Mouse (Mus musculus) forebrain, embryonic 13.5 days (tissue): ENCODE data around the gene Bicc1. TPM values are rescaled to one million over a fixed set of nuclear protein-coding genes. Genes with fewer than 3 reads are reported as not detected.

Source experiments
- ATAC-seq: fragments of 200-750 bp; cut with Nextera tagmentation; 2 replicates; pipeline ENCODE4 v1.8.0; 2017
- H3K27ac ChIP-seq: fragments of 300-500 bp; sonication (generic); 2 replicates; pipeline ENCODE4 v1.5.1; 2015; ENCODE audit warnings: inconsistent platforms, mild to moderate bottlenecking, moderate library complexity
- H3K27me3 ChIP-seq: fragments of 300-500 bp; sonication (generic); 2 replicates; pipeline ENCODE4 v1.6.1; 2015; ENCODE audit warnings: mild to moderate bottlenecking, inconsistent platforms
- H3K36me3 ChIP-seq: fragments of 300-500 bp; sonication (generic); 2 replicates; pipeline ENCODE4 v1.6.1; 2015; ENCODE audit warnings: mild to moderate bottlenecking, inconsistent platforms; ENCODE audit not compliant: poor library complexity, severe bottlenecking
- H3K4me1 ChIP-seq: fragments of 300-500 bp; sonication (generic); 2 replicates; pipeline ENCODE4 v1.6.1; 2015; ENCODE audit warnings: inconsistent platforms
- H3K4me2 ChIP-seq: fragments of 300-500 bp; sonication (generic); 2 replicates; pipeline ENCODE4 v1.6.1; 2015; ENCODE audit warnings: inconsistent platforms, mild to moderate bottlenecking, moderate library complexity
- H3K4me3 ChIP-seq: fragments of 300-500 bp; sonication (generic); 2 replicates; pipeline ENCODE4 v1.5.1; 2015; ENCODE audit warnings: mild to moderate bottlenecking, inconsistent platforms
- H3K9ac ChIP-seq: fragments of 300-500 bp; sonication (generic); 2 replicates; pipeline ENCODE4 v1.6.1; 2015; ENCODE audit warnings: mild to moderate bottlenecking, inconsistent platforms
- H3K9me3 ChIP-seq: fragments of 300-500 bp; sonication (generic); replicated peaks from 2 replicates; pipeline ENCODE4 v1.6.1; 2016; ENCODE audit warnings: inconsistent platforms
- WGBS: fragments of 180-500 bp; shearing (Covaris S2); methylation state at CpG from one replicate; pipeline ENCODE4 v1.1.7; 2015; 5-methylcytosine and 5-hydroxymethylcytosine counted together
- polyA plus RNA-seq: library from polyadenylated mRNA; unstranded; fragments of >200 nt; fragmentation: Nextera tagmentation; extraction: Ambion mirVana; gene quantifications from 2 replicates; pipeline ENCODE4 v1.2.1, GENCODE M21; 2015

The Bicc1 gene
- polyA plus RNA-seq, 1 experiment from 2014 or later: 2.2 TPM

DNA sequence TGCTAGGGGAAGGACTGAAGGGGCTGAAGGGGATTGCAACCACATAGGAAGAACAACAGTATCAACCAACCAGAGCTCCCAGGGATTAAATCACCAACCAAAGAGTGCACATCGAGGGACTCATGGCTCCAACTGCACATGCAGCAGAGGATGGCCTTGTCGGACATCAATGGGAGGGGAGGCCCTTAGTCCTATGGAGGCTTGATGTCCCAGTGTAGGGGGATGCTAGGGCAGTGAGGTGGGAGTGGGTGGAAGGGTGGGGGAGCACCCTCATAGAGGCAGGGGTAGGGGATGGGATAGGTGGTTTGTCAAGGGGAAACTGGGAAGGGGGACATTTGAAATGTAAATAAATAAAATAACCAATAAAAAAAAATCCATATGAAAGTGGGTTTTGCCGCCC, 152.5 kb downstream of the Bicc1 start:
- H3K9me3 ChIP-seq: no peaks in the 10 kb centered on the region
- H3K4me1 ChIP-seq: no peaks in the 10 kb centered on the region
- no peak for ATAC-seq
- H3K27ac ChIP-seq: no peak overlapping the region
- H3K36me3 ChIP-seq: no peaks in the 10 kb centered on the region
- H3K4me3 ChIP-seq: no peak overlapping the region
- no peak overlapping the region for H3K4me2 ChIP-seq
- WGBS: 86% methylated on average over 3 of the region's 3 CpGs
- no peak overlapping the region for H3K9ac ChIP-seq
- H3K27me3 ChIP-seq: no peaks in the 10 kb centered on the region

DNA sequence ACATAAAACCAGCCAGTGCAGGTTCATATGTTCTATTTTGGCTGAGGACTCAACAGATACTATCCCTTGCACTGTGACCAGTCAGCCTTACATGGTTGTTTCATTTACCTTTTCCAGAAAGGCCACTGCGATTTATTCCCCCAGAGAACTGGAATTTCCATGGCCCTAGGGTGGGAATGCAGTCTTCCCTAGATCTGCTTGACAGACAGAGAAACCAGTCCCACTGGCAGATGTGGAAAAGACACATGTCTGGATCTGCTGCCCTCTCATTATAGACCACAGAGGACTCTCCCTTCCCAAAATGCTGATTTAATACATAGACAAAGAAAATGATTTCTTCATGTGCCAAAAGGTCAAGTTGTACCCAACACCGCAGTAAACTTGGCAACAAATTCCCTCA, 156.6 kb downstream of the Bicc1 start:
- ATAC-seq: no peak
- Histone ChIP-seq H3K27me3 (no peaks in the 10 kb centered on the region), H3K4me1 (no peaks in the 10 kb centered on the region), H3K36me3 (no peaks in the 10 kb centered on the region), H3K9ac (no peak overlapping the region), H3K4me3 (no peak overlapping the region), H3K9me3 (no peaks in the 10 kb centered on the region), H3K27ac (no peak overlapping the region), H3K4me2 (no peak overlapping the region)
- WGBS: 91% methylated on average over 2 of the region's 2 CpGs

DNA sequence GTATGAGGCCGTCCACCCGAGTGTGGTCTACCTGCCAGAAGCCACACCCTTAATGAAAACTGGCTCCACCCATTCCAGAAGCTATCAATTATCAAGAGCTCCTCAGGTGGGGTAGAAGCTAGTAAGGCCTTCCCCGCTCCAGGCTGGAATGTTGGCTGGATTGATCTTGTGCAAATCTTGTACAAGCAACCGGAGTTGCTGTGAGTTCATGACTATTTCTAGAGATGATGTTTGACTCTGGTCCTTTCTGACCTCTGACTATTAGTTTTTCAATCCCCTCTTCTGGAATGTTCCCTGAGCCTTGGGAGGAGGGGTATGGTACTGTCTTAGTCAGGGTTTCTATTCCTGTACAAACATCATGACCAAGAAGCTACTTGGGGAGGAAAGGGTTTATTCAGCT, 157.3 kb downstream of the Bicc1 start:
- no peak overlapping the region for H3K4me3 ChIP-seq
- WGBS: 92% methylated on average over 4 of the region's 4 CpGs
- no peak for ATAC-seq

DNA sequence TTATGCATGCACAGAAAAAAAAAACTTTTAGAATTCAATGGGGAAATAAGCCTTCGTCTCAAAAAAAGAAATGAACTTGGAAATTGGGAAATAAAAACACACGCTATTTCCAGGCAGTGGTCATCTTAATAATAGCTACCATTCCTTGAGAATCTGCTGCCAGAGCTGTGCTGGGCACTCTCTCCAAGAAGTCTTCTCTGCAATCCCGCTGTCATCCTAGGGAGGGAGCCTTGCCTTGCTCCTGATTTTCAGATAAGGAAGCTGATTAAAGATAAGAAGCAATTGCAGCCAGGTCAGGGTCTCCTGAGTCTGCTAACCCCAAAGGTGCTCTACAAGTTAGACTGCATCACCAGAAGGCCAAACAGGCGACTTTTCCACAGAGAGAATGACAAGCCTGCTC, 161.4 kb downstream of the Bicc1 start:
- H3K9ac ChIP-seq: no peak overlapping the region
- H3K4me3 ChIP-seq: no peak overlapping the region
- no peak for ATAC-seq
- no peaks in the 10 kb centered on the region for H3K9me3 ChIP-seq
- WGBS: 47% methylated on average over 4 of the region's 4 CpGs
- no peaks in the 10 kb centered on the region for H3K36me3 ChIP-seq
- peaks cover 3% of the 10 kb centered on the region; the same call in 1 of the 2 replicates for H3K4me1 ChIP-seq
- H3K27ac ChIP-seq: no peak overlapping the region
- no peak overlapping the region for H3K4me2 ChIP-seq
- no peaks in the 10 kb centered on the region for H3K27me3 ChIP-seq

More for the DNA sequence above, 157.3 kb downstream of the Bicc1 start:
- no peaks in the 10 kb centered on the region for H3K36me3 ChIP-seq
- H3K9me3 ChIP-seq: no peaks in the 10 kb centered on the region
- no peaks in the 10 kb centered on the region for H3K4me1 ChIP-seq
- H3K4me2 ChIP-seq: no peak overlapping the region
- no peak overlapping the region for H3K9ac ChIP-seq
- H3K27ac ChIP-seq: no peak overlapping the region
- H3K27me3 ChIP-seq: no peaks in the 10 kb centered on the region

DNA sequence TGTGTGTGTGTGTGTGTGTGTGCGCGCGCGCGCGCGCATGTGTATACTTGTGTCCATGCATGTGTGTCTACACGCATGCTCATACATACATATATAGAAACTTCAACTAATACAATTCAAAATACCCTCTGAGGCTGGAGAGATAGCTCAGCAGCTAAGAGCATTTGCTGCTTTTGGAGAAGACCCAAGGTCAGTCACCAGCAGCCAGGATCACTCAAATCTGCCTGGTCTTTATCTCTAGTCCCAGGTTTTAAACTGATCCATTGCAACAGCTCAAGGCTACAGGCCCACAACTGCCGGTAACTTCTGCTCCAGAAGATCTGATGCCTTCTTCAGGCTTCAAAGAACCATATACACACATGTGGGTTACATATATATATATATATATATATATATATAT, 163.4 kb downstream of the Bicc1 start:
- Histone ChIP-seq H3K27ac (no peak overlapping the region), H3K9me3 (no peaks in the 10 kb centered on the region), H3K36me3 (no peaks in the 10 kb centered on the region), H3K27me3 (no peaks in the 10 kb centered on the region), H3K4me1 (peaks cover 3% of the 10 kb centered on the region; the same call in 1 of the 2 replicates), H3K9ac (no peak overlapping the region), H3K4me3 (no peak overlapping the region), H3K4me2 (no peak overlapping the region)
- 98% methylated on average over 9 of the region's 9 CpGs for WGBS
- no peak for ATAC-seq

DNA sequence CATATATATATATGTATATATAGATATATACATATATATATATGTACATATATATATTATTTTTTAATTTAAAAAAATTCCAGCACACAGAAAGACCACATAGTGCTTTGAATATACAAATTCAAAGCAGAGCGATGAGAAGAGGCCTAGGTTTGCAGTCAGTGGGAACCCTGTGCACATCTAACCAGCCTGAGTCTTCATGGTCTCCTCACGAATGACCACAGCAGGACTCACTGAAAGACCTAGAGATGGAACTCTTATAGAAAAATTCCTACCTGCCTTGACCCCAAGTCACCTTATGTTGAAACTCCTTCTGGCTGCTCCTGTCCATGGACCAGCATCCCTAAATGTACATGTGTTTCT, 165.4 kb downstream of the Bicc1 start:
- ATAC-seq: peak; percentile 36; the same call in 1 of the 2 replicates
- H3K27ac ChIP-seq: peak overlapping the region; percentile 35; the same call in 1 of the 2 replicates
- H3K4me1 ChIP-seq: peaks cover 3% of the 10 kb centered on the region; the same call in 1 of the 2 replicates
- no peak overlapping the region for H3K4me3 ChIP-seq
- no peak overlapping the region for H3K9ac ChIP-seq
- H3K27me3 ChIP-seq: no peaks in the 10 kb centered on the region
- H3K9me3 ChIP-seq: no peaks in the 10 kb centered on the region
- H3K36me3 ChIP-seq: no peaks in the 10 kb centered on the region
- no peak overlapping the region for H3K4me2 ChIP-seq
- WGBS: 88% methylated on average over 2 of the region's 2 CpGs

DNA sequence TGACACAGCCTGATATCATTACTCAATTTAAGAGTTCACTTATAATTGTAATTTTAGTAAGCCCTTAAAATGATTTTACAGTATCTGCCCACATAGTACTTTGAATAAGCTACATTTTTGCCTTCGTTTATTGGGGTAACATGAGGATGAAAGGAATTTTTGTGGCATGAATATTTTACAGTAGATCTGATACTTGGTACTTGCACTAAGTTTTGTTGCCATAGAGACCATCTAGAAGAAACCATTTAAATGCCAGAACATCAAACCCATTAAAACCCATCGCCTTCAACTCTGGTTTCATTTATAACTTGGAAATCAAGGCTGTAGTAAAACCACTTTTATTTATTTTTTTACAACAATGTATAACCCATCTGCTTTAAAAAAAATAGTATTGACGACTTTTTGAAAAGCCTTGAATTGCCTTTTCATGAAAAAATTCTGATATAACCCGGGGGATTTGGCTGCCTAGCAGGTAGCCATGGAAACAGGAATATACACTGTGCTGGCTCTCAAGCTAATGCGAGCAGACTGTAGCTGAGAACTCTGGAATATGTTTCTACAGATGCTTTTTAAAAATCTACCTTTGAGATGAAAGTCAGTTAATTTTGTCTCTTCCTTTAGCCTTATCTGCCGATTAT, 165.9 kb downstream of the Bicc1 start:
- Histone ChIP-seq H3K4me2 (no peak overlapping the region), H3K9me3 (no peaks in the 10 kb centered on the region), H3K27me3 (no peaks in the 10 kb centered on the region), H3K4me1 (peaks cover 3% of the 10 kb centered on the region; the same call in 1 of the 2 replicates), H3K4me3 (no peak overlapping the region), H3K36me3 (no peaks in the 10 kb centered on the region), H3K27ac (no peak overlapping the region), H3K9ac (no peak overlapping the region)
- WGBS: 62% methylated on average over 6 of the region's 6 CpGs
- ATAC-seq: peak; percentile 91

DNA sequence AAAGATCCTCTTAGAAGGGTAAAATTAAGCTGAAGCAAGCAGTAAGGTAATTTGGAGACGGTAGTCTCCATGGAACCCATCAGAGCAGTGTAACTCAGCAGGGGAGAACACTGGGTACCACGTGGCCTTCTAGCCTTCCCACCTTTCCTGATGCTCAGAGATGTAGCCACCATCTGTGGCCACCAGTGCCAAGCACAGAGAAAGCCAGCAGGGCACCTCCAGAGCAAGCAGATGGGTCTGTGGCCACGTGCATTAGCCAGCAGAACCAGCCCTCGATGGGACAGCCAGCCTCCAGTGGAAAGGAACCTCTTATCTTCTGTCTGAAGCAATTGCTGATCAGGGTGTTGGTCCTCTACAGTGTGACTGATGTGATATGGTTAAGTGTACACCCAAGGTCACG, 172.1 kb downstream of the Bicc1 start:
- Histone ChIP-seq H3K9me3 (no peaks in the 10 kb centered on the region), H3K4me2 (no peak overlapping the region), H3K27ac (no peak overlapping the region), H3K9ac (no peak overlapping the region), H3K36me3 (no peaks in the 10 kb centered on the region), H3K4me1 (no peaks in the 10 kb centered on the region), H3K4me3 (no peak overlapping the region), H3K27me3 (no peaks in the 10 kb centered on the region)
- 78% methylated on average over 5 of the region's 5 CpGs for WGBS
- ATAC-seq: no peak

DNA sequence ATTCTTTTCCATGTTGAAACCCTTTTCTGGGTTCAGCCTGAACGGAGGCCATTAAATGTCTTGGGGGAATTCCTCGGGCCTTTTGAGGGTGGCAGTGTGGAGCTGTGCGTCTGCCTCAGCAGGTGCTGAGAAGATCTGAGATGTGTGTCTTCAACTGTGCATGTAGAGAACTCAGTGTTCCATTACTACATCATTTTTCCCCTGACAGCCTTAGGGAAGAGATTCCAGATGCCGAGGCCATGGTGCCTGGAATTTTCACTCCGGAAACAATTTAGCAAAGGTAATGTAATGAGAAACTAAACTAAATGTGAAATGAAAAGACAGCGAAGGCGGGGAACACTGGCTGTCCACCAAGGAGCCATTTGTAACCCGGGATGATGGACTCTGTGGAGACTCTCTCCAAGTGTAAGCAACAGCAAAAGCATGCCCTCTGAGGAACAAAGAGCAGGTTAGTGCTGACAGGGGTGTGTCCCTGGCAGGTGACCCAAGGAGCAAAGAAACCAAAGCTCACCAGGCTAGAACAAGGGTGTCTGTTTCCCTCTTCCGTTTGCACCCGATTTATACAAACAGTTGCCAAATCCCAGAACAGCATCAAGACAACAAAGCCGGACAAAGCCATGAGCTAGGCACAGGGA, 176.3 kb downstream of the Bicc1 start:
- H3K4me3 ChIP-seq: no peak overlapping the region
- H3K27ac ChIP-seq: no peak overlapping the region
- ATAC-seq: no peak
- no peak overlapping the region for H3K4me2 ChIP-seq
- no peaks in the 10 kb centered on the region for H3K4me1 ChIP-seq
- H3K9ac ChIP-seq: no peak overlapping the region
- no peaks in the 10 kb centered on the region for H3K36me3 ChIP-seq
- WGBS: 88% methylated on average over 11 of the region's 11 CpGs
- no peaks in the 10 kb centered on the region for H3K9me3 ChIP-seq
- H3K27me3 ChIP-seq: no peaks in the 10 kb centered on the region

DNA sequence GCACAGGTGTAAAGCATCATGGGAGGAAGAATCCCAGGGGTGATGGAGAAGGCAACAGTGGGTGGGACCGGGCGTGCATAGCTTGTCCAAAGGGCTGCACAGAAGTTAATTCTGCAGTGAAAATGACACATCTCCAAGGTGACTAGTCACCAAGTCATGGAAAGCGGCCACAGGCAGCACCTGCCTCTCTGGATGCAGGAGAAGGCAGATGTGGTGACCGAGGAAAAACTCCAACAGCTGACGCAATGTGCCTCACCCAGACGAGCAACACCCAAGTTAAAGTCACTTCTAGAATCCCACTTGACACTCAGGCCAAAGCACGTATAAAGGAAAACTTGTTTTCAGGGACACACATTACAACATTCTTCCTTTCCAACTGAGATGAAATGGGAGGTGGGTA, 177.3 kb downstream of the Bicc1 start:
- Histone ChIP-seq H3K4me2 (no peak overlapping the region), H3K27ac (no peak overlapping the region), H3K4me1 (no peaks in the 10 kb centered on the region), H3K9ac (no peak overlapping the region), H3K4me3 (no peak overlapping the region), H3K27me3 (no peaks in the 10 kb centered on the region), H3K36me3 (no peaks in the 10 kb centered on the region), H3K9me3 (no peaks in the 10 kb centered on the region)
- no peak for ATAC-seq
- WGBS: 89% methylated on average over 7 of the region's 7 CpGs

DNA sequence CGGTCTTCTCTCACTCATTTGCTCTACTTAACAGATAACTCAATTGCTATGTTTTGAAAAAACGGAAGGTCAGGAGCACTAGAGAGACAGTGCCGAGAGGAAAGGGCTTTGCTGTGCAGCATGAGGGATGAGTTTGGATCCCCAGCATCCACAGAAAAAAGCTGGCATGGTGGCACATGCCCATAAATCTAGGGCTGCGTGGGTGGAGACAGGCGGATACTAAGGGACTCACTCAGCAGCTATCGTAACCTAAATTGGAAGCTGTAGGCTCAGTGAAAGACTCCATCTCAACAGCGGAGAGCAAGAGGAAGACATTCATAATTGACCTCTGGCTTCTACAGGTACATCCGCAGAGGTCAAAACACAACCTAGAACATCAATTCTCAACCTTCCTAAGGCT, 179.8 kb downstream of the Bicc1 start:
- H3K4me1 ChIP-seq: no peaks in the 10 kb centered on the region
- WGBS: 93% methylated on average over 8 of the region's 8 CpGs

DNA sequence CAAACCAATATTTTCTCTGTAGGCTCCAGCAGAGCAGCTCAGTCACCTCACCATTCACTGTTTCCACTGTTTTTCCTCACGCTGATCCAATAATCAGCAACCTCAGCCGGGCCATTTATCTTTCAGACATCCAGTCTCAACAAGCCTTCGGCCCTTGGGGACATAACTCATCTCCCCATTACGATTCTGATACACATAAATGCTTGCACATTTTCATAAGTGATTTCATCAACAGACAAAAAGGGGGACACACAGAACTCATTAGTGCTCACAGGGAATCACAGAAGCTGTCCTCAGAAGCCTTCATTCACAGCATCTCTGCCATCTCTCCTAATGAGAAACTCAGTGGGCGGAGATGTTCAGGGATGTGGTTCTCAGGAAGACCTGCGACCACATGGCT, 182.4 kb downstream of the Bicc1 start:
- no peaks in the 10 kb centered on the region for H3K36me3 ChIP-seq
- H3K9me3 ChIP-seq: no peaks in the 10 kb centered on the region
- 85% methylated on average over 6 of the region's 6 CpGs for WGBS
- ATAC-seq: no peak
- H3K9ac ChIP-seq: no peak overlapping the region
- H3K27me3 ChIP-seq: no peaks in the 10 kb centered on the region
- H3K4me3 ChIP-seq: no peak overlapping the region
- H3K27ac ChIP-seq: no peak overlapping the region
- H3K4me1 ChIP-seq: no peaks in the 10 kb centered on the region
- H3K4me2 ChIP-seq: no peak overlapping the region

More for the DNA sequence above, 179.8 kb downstream of the Bicc1 start:
- Histone ChIP-seq H3K9ac (no peak overlapping the region), H3K4me3 (no peak overlapping the region), H3K9me3 (no peaks in the 10 kb centered on the region), H3K36me3 (no peaks in the 10 kb centered on the region), H3K27me3 (no peaks in the 10 kb centered on the region), H3K27ac (no peak overlapping the region), H3K4me2 (no peak overlapping the region)
- no peak for ATAC-seq

DNA sequence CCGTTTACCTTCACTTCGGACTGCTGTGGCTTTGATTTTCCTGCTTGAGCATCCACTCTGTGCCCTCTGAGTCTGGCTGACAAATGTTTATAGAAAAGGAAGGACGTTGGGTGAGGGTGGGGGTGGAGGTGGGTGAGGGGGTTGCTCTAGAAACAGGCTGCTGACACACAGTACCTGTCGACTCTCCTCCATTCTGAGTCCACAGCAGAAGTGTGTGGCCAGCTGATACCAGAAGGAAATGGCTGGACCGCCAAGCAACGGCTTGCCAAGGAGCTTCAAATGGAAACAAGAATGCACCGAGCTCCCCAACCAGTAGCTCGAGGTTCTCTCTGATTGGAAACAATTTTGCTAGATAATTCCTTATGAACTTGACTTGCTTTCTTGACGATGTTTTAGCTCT, 182.9 kb downstream of the Bicc1 start:
- no peak overlapping the region for H3K4me2 ChIP-seq
- no peak for ATAC-seq
- H3K4me3 ChIP-seq: no peak overlapping the region
- H3K9ac ChIP-seq: no peak overlapping the region
- no peaks in the 10 kb centered on the region for H3K36me3 ChIP-seq
- no peaks in the 10 kb centered on the region for H3K27me3 ChIP-seq
- no peak overlapping the region for H3K27ac ChIP-seq
- no peaks in the 10 kb centered on the region for H3K4me1 ChIP-seq
- 83% methylated on average over 9 of the region's 9 CpGs for WGBS
- H3K9me3 ChIP-seq: no peaks in the 10 kb centered on the region
